Mouse (Mus musculus) kidney, embryonic 16.5 days (tissue): Measurements from ENCODE around the gene Copz1. TPM values are rescaled to one million over a fixed set of nuclear protein-coding genes. Genes with fewer than 3 reads are reported as not detected.

Experiments
- ATAC-seq: fragments of 200-750 bp; cut with Nextera tagmentation; 2 replicates; pipeline ENCODE4 v1.8.0; 2017; ENCODE audit warnings: moderate TSS enrichment; ENCODE audit not compliant: low FRiP score, low TSS enrichment
- H3K27ac ChIP-seq: fragments of 300-500 bp; sonication (generic); 2 replicates; pipeline ENCODE4 v1.5.1; 2014; ENCODE audit warnings: low read length
- H3K27me3 ChIP-seq: fragments of 300-500 bp; sonication (generic); 2 replicates; pipeline ENCODE4 v1.6.1; 2014; ENCODE audit warnings: low read length, control low read depth, mixed read lengths; ENCODE audit not compliant: insufficient read depth
- H3K36me3 ChIP-seq: fragments of 300-500 bp; sonication (generic); 2 replicates; pipeline ENCODE4 v1.6.1; 2014; ENCODE audit warnings: low read length, control low read depth, mixed read lengths; ENCODE audit not compliant: insufficient read depth
- H3K4me1 ChIP-seq: fragments of 300-500 bp; sonication (generic); 2 replicates; pipeline ENCODE4 v1.6.1; 2014; ENCODE audit warnings: low read length, control low read depth, mixed read lengths; ENCODE audit not compliant: insufficient read depth
- H3K4me2 ChIP-seq: fragments of 300-500 bp; sonication (generic); replicated peaks from 2 replicates; pipeline ENCODE4 v1.6.1; 2014; ENCODE audit warnings: low read depth, low read length
- H3K4me3 ChIP-seq: fragments of 300-500 bp; sonication (generic); 2 replicates; pipeline ENCODE4 v1.5.1; 2014; ENCODE audit warnings: mild to moderate bottlenecking, low read length
- H3K9ac ChIP-seq: fragments of 300-500 bp; sonication (generic); replicated peaks from 2 replicates; pipeline ENCODE4 v1.6.1; 2014; ENCODE audit warnings: low read length
- H3K9me3 ChIP-seq: fragments of 300-500 bp; sonication (generic); 2 replicates; pipeline ENCODE4 v1.6.1; 2016; ENCODE audit warnings: low read length, control low read depth
- WGBS: fragments of 180-500 bp; shearing (Covaris S2); extraction: QIAGEN DNeasy Blood & Tissue Kit; methylation state at CpG from one replicate; pipeline ENCODE4 v1.1.7; 2014; 5-methylcytosine and 5-hydroxymethylcytosine counted together
- polyA plus RNA-seq: library from polyadenylated mRNA; unstranded; fragments of >200 nt; fragmentation: Nextera tagmentation; extraction: Ambion mirVana; gene quantifications from 2 replicates; pipeline ENCODE4 v1.2.1, GENCODE M21; 2015

The Copz1 gene
- polyA plus RNA-seq, 1 experiment from 2014 or later: 324 TPM

DNA sequence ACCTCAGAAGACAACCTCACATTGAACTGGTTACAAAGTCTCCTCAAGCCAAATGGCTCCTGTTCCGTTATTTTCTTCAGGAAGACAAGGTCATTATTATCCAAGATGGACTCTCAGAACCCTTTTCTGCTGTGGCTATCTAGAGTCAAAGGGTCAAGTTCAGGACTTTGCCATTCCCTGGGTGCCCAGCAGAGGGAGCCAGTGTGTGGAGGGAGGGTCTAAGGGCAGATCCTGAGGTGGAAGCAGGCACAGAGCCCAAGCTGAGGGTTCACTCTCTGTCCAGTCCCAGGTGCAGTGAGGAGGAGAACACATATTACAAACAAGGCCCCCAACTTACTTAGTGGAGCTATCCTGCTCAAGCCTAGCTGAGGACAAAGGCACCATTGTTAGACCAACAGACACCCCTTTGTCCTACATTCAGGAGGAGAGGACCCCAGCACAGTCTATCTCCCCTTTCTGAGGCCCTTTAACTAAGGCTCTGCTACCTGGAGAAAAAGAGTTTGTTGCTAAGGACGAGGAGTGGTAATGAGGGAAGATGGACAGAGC, 22.2 kb upstream of the Copz1 start:
- Histone ChIP-seq H3K4me3 (no peak overlapping the region), H3K27me3 (no peaks in the 10 kb centered on the region), H3K9me3 (no peaks in the 10 kb centered on the region), H3K4me2 (no peak overlapping the region), H3K4me1 (peaks cover 13% of the 10 kb centered on the region; the same call in 1 of the 2 replicates), H3K9ac (no peak overlapping the region), H3K27ac (no peak overlapping the region; the same call in 1 of the 2 replicates), H3K36me3 (peaks cover 41% of the 10 kb centered on the region)
- 30% methylated on average over 2 of the region's 2 CpGs for WGBS
- ATAC-seq: no peak

DNA sequence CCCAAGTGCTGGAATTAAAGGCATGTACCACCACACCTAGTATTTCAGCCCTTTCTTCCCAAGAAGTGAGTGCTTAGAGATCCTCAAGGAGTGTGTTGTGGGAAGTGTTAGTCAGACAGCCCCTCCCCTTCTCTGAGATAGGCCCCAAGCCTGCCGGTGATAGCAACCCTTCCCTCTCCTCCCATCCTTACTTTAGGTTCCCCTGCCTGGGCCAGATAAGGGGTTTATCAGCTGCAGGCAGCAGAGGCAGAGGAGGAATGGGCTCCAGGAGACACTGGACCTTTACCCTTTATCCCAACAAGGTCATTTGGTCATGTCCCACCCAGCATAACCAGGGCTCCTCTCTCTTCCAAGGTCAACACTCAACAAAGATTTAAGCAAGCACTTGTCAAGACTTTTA, 20.9 kb upstream of the Copz1 start:
- Histone ChIP-seq H3K27me3 (no peaks in the 10 kb centered on the region), H3K4me2 (no peak overlapping the region), H3K9ac (no peak overlapping the region), H3K4me1 (peaks cover 14% of the 10 kb centered on the region; the same call in 1 of the 2 replicates), H3K36me3 (peaks cover 28% of the 10 kb centered on the region), H3K4me3 (no peak overlapping the region), H3K9me3 (no peaks in the 10 kb centered on the region), H3K27ac (no peak overlapping the region)
- ATAC-seq: no peak
- 74% methylated on average over 1 of the region's 1 CpGs for WGBS

DNA sequence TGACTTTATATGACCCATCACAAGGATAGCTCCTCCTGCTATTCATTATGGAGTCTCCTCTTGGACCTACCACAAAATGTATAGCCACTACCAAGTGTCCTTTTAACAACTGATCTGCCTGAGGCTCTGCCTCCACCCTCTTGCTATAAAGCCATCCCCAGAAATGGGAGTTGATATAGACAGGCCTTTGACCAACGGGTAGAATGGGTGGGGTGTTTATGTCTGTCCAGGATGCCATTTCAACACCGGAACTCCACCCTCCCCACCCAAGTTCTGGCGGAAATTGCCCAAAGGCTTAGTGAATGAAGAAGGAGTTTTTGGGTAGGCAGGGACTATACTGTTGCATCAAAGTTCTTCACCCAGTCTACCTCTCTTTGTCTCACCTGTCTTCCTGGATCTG, 19.9 kb upstream of the Copz1 start:
- Histone ChIP-seq H3K27me3 (no peaks in the 10 kb centered on the region), H3K27ac (no peak overlapping the region), H3K36me3 (peaks cover 18% of the 10 kb centered on the region), H3K4me3 (no peak overlapping the region), H3K4me2 (no peak overlapping the region), H3K4me1 (peaks cover 14% of the 10 kb centered on the region; the same call in 1 of the 2 replicates), H3K9ac (no peak overlapping the region), H3K9me3 (no peaks in the 10 kb centered on the region)
- WGBS: 92% methylated on average over 3 of the region's 3 CpGs
- ATAC-seq: no peak

DNA sequence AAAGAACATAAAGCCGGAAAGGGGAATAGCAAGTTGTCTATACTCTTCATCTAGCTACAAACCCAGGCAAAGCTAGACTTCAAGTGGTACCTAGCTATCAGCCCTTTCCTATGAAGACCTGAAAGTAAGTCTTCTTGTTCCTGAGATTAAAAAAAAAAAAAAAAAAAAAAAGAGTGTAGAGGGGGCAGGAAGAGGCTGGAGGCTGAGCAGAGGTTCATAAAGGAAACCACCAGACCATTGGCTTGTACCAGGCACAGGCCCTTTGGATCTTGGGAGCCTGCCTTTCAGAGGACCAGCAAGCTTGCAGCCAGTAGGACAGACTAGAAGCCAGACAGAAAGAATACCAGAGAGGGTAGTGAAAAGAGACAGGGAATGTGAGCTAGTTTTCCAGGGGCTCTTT, 19.2 kb upstream of the Copz1 start:
- Histone ChIP-seq H3K4me2 (no peak overlapping the region), H3K27me3 (no peaks in the 10 kb centered on the region), H3K4me1 (peaks cover 20% of the 10 kb centered on the region), H3K36me3 (peaks cover 11% of the 10 kb centered on the region), H3K4me3 (no peak overlapping the region), H3K27ac (no peak overlapping the region), H3K9ac (no peak overlapping the region), H3K9me3 (no peaks in the 10 kb centered on the region)
- 94% methylated on average over 1 of the region's 1 CpGs for WGBS
- no peak for ATAC-seq

DNA sequence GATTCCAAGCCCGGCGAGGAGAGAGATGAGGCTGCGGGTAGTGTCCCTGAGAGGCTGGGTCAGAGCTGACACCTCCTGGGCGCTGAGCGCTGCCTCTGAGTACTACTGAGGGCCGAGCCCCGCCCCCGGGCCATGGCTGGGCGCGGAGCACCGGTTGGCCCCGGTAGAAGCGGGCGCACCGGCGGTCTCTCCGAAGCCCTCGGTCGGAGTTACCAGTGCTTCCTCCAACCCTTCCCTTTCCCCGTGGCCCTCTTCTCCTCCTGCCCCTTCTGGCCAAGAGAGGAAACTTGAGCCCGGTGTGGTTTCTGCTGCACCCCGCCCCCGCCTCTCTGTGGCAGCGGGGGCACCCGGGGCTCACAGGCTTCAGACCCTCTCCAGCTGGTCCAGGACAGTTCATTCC, 17.3 kb upstream of the Copz1 start:
- H3K27ac ChIP-seq: peak overlapping the region; percentile 66; the same call in 1 of the 2 replicates
- peak overlapping the region; percentile 89 for H3K4me2 ChIP-seq
- H3K4me3 ChIP-seq: peak overlapping the region; percentile 50
- H3K9ac ChIP-seq: peak overlapping the region; percentile 71
- H3K9me3 ChIP-seq: no peaks in the 10 kb centered on the region
- peaks cover 25% of the 10 kb centered on the region for H3K4me1 ChIP-seq
- WGBS: under 1% methylated on average over 25 of the region's 25 CpGs
- ATAC-seq: peak; percentile 75
- H3K27me3 ChIP-seq: no peaks in the 10 kb centered on the region
- no peaks in the 10 kb centered on the region for H3K36me3 ChIP-seq

DNA sequence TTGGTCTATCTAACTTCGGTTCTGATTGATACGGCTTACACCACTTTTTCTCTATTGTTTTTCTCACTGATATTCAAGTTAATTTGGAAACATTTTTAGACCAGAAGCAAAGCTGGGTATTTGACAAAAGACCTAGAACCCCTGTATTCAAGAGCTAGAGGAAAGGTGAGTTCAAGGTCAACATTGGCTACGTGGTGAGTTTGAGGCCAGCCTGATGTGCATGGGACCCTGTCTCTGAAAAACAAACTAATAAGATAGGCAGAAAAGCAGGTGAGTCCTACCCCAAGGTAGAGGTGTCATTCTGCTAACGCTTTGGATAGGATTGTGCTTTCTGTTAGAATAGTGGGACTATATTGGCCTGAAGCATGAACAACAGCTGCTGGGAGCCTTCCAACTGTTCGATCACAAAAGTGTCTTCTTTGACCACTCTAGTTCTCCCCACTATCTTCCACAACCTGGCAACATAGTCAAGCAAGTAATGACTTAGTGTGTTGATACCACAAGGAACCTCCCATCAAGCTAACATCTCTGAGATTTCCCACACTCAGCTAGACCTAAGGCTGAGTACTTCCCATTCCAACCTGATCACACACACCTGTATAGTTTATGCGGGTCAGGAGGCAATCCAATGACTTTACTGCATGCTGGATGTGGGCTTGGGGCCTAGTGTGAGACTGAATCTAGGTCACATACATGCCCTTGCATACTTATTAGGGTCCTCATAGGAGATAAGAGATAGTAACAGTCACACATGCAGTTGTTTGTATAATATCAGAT, 16.1 kb upstream of the Copz1 start:
- Histone ChIP-seq H3K27me3 (no peaks in the 10 kb centered on the region), H3K27ac (no peak overlapping the region), H3K4me3 (no peak overlapping the region), H3K9ac (no peak overlapping the region), H3K4me1 (peaks cover 25% of the 10 kb centered on the region), H3K4me2 (no peak overlapping the region), H3K9me3 (no peaks in the 10 kb centered on the region), H3K36me3 (no peaks in the 10 kb centered on the region)
- 92% methylated on average over 6 of the region's 6 CpGs for WGBS
- ATAC-seq: no peak

DNA sequence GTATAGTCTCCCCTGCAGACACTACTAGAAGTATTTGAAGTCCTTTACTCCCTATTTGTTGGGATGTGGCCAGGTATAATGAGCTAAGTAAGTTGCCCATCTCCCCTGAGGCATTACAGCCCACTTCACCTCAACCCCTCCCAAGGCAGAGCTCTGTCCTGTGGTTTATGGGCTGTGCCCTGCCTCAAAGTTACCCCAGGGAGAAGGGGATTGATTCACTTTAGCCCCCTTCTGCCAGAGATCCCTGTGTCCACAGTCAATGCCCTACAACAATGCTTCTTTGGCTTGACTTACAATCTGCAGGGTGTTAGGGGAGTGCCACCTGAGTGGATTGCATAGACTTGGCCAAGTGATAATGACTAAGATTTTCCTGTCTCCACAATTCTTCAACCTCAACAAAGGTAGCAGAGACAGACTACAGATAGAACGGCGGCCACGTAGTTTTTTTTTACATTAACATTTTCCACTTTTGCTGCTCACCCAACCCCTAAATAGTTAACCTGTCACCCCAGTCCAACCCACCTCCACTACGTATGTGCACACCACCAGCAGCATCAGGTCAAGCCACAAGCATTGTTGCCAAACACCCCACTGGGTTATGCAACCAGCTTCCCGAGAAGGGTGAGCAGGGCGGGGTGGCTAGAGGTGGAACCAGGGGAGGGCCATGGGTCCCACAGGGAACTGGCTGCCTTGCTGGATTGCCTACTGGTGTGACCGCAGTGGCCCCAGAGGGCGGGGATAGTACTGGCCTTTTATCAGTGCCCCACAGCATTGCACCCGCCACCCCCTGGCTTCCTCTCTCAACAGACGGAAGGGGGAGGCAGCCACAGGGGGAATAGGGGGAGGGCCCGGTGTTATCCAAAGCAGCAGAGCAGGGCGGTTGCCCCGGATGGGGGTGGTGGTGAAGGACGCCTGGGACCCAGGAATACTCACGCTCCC, 14.5 kb upstream of the Copz1 start, which contains the start of gene Nfe2:
Gene Nfe2 (minus strand): TSS at position 614 of the 939 bp plus-strand sequence.
- Histone ChIP-seq H3K4me3 (peak within 1 kb of the TSS; percentile 17), H3K27me3 (no peaks in the 10 kb centered on the region), H3K9ac (peak within 1 kb of the TSS; percentile 20; the same call in 1 of the 2 replicates), H3K36me3 (no peaks in the 10 kb centered on the region), H3K9me3 (no peaks in the 10 kb centered on the region), H3K4me1 (peaks cover 25% of the 10 kb centered on the region), H3K4me2 (peak within 1 kb of the TSS; percentile 52), H3K27ac (no peak within 1 kb of the TSS)
- ATAC-seq: peak; percentile 81
- 13% methylated on average over 15 of the region's 15 CpGs for WGBS

DNA sequence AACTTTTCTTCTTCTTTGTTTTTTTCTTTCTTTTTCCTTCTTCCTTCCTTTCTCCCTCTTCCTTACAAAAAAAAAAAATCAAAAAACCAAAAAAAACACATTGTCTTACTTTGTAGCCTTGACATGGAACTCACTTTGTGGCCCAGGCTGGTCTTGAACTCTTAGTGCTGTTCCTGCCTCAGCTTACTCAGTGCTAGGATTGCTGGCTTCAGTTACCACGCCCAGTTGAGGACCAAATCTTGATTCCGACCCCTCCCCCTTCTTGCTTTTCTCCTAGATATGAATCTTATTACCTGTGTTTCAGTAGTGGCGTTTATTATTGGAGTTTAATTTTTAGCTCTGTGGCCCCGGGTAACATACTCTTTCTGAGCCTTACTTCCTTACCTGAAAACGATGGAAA, 13.4 kb upstream of the Copz1 start:
- Histone ChIP-seq H3K27ac (no peak overlapping the region), H3K9me3 (no peaks in the 10 kb centered on the region), H3K27me3 (no peaks in the 10 kb centered on the region), H3K36me3 (no peaks in the 10 kb centered on the region), H3K4me2 (no peak overlapping the region), H3K4me3 (no peak overlapping the region), H3K9ac (no peak overlapping the region), H3K4me1 (peaks cover 25% of the 10 kb centered on the region)
- no peak for ATAC-seq
- WGBS: 72% methylated on average over 5 of the region's 5 CpGs

DNA sequence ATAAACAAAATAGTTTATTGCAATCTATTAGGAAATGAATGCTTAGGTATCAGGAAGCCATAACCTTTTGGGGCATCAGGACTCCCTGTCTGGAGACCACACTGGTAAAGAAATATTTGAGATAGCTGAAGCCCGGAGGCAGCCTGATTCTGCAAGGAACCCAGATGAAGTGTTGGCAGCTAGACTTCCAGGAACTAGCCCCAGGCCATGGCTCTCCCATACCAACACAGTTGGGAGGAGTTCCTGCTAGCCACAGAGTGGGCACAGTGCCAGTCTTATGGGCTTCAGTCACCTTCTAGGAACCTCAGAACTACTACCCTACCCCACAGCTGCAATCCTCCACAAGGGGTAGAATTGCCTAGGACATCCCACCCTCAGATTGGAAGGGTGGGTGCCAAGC, 12.5 kb upstream of the Copz1 start:
- no peak overlapping the region for H3K4me2 ChIP-seq
- H3K36me3 ChIP-seq: no peaks in the 10 kb centered on the region
- no peak overlapping the region for H3K27ac ChIP-seq
- H3K9ac ChIP-seq: no peak overlapping the region
- no peak for ATAC-seq
- no peak overlapping the region for H3K4me3 ChIP-seq
- H3K9me3 ChIP-seq: no peaks in the 10 kb centered on the region
- H3K27me3 ChIP-seq: no peaks in the 10 kb centered on the region
- WGBS: 67% methylated on average over 1 of the region's 1 CpGs
- peaks cover 17% of the 10 kb centered on the region for H3K4me1 ChIP-seq
